Mouse (Mus musculus) forelimb bud, embryonic 11.5 days (tissue): ENCODE measurements around the gene Mfsd6l.

Source experiments
- DNase-seq: peaks from one replicate; pipeline ENCODE4 v3.0.0-alpha.2; 2012; ENCODE audit warnings: low read depth, low spot score

Mfsd6l gene

GRCm38 (mm10) chr11:68555918-68556584, at the start of gene Mfsd6l:
Gene Mfsd6l, plus strand, starts transcription at chr11:68556186.
- no peak for DNase-seq

DNA sequence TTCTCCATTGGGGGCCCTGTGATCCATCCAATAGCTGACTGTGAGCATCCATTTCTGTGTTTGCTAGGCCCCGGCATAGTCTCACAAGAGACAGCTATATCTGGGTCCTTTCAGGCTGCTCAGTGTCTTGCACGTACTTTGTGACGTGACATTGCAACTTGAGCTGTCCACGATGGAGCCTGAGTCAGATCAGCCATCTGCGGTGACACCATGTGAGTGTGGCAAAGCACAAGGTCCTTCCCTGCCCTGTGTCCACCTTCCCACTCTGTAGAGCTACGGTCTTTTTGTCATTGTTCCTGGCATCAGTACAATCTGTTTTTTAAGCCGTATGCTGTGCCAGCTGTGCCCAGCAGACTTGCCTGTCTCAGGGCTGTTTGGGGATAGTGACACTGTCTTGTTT, 48.7 kb upstream of the Mfsd6l start:
- DNase-seq: no peak

DNA sequence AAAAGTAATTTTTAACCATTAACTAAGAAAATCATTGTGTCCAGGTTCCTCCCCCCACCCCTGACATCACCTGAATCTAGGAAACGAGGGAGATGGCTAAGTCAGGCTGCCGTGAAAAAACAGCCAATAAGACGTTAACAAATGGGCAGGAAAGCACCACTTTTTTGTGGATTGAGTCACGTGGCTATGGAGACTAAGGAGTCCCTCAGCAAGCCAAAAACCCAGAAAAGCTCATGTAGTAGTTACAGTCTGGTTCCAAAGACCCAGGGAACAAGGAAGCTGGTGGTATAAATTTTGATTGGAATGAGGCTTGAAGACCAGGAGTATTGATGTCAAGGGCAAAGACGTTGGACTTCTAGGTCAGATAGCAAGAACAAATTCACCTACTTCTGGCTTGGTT, 47.4 kb upstream of the Mfsd6l start:
- DNase-seq: no peak

- no peak for DNase-seq
Measured at GRCm38 (mm10) chr11:68509194-68509593, 46.8 kb upstream of the Mfsd6l start.

- peak; percentile 16 for DNase-seq
Measured at GRCm38 (mm10) chr11:68513969-68514368, 42.0 kb upstream of the Mfsd6l start.

- no peak for DNase-seq
Measured at GRCm38 (mm10) chr11:68519362-68519761, 36.6 kb upstream of the Mfsd6l start.

- no peak for DNase-seq
Measured at GRCm38 (mm10) chr11:68519815-68520214, 36.2 kb upstream of the Mfsd6l start.

GRCm38 (mm10) chr11:68520439-68520838, 35.5 kb upstream of the Mfsd6l start:
- no peak for DNase-seq

GRCm38 (mm10) chr11:68521352-68521751, 34.6 kb upstream of the Mfsd6l start:
- DNase-seq: no peak

DNA sequence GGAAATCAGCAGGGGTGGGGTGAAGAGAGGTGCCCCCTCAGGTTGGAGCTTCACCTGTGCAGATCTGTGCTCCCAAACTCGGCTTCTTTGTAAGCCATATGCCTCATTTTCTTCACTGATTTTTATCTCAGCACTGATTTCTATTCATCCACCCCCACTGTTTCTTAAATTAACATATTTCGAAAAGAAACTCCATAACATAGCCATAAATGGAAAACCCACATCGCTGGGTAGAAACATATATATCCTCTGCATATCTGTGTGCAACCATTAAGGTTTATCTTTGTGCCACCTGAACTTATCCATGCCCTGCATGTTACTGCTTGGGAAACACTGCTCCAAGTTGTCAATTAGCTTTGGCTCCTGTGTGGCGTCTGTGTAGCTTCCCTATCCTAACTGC, 29.5 kb upstream of the Mfsd6l start:
- no peak for DNase-seq

GRCm38 (mm10) chr11:68531066-68531806, 24.8 kb upstream of the Mfsd6l start:
- no peak for DNase-seq

GRCm38 (mm10) chr11:68531941-68532535, 23.9 kb upstream of the Mfsd6l start:
- no peak for DNase-seq

DNA sequence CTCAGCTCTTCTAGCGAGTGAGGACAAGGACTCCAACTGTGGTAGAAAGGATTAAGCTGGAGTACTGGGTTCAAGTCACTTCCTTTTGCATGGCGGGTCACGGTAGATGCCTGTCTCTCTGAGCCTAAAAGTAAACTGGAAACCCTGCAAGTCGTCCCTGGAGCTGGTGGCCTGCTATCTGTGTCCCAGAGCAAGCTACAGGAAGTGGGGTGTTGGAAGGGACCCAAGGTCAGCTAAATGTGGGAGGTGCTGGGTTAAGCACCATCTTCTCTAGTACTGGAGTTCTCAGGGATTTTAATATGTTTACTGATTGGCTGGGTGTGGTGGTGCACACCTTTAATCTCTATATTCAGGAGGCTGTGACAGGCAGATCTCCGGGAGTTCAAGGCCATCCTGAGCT, 23.2 kb upstream of the Mfsd6l start:
- no peak for DNase-seq

GRCm38 (mm10) chr11:68533971-68534475, 22.0 kb upstream of the Mfsd6l start:
- no peak for DNase-seq

GRCm38 (mm10) chr11:68536026-68536425, 20.0 kb upstream of the Mfsd6l start:
- no peak for DNase-seq

GRCm38 (mm10) chr11:68536465-68536864, 19.5 kb upstream of the Mfsd6l start:
- DNase-seq: no peak

- no peak for DNase-seq
Measured at GRCm38 (mm10) chr11:68539621-68540020, 16.4 kb upstream of the Mfsd6l start.

DNA sequence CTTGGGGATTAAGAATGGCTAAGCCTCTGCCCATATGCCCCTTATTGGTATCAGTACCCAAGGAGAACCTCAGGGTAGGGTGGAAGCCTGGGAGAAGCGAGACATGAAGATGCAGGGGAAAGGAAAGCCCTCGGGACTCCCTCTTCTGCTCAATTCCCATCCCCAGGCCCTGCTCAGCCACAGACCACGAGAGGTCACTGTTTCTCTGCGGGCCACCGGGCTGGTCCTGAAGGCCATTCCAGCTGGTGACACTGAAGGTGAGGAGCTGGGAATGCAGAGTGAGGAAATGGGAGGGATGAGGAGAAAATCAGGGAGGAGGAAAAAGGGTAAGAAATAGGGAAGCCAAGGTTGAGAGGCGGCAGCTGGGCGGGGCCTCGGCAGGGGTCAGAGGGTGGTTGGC, 11.4 kb upstream of the Mfsd6l start:
- DNase-seq: peak; percentile 34

DNA sequence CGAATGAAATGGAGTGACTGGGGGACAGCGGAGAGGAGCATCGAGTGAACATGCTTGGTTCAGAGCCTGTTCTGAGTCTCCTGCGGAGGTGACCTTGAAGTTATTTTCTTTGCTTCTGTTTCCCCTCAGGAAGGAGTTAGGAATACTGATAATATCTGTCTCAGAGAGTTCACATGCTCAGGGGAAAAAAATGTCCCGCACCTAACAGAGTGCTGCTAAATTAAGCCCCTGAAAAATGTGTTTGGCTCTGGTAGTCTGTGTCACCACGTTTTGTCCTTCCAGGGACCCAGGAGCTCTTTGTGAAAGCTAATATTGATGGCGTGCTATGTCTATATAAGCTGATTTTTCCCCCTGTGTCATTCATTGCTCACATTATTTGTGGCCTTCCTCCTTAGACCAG, 10.8 kb upstream of the Mfsd6l start:
- no peak for DNase-seq

GRCm38 (mm10) chr11:68545682-68546222, 10.2 kb upstream of the Mfsd6l start:
- DNase-seq: no peak

- DNase-seq: no peak
Measured at GRCm38 (mm10) chr11:68547484-68547883, 8.5 kb upstream of the Mfsd6l start.

- no peak for DNase-seq
Measured at GRCm38 (mm10) chr11:68549597-68549996, 6.4 kb upstream of the Mfsd6l start.
